Mouse (Mus musculus) B cell, adult 62 days (primary cell): ENCODE results near the gene Ankrd1. TPM values are rescaled to one million over a fixed set of nuclear protein-coding genes. Genes with fewer than 3 reads are reported as not detected.

Source experiments
- total RNA-seq: library from RNA; stranded (reverse); gene quantifications from 4 replicates; pipeline ENCODE4 v1.2.4, GENCODE M21; 2023

Ankrd1 gene
- total RNA-seq, result not detected in 4 replicates

GRCm38 (mm10) chr19:36119783-36120471, at the start of gene Ankrd1:
Gene Ankrd1 (minus strand): TSS chr19:36120099.

GRCm38 (mm10) chr19:36083262-36084225, 36.4 kb downstream of the Ankrd1 start, which contains the start of gene Rpp30:
Gene Rpp30 (plus strand): TSS chr19:36083716.

Other genes with a start within 250 kb of the Ankrd1 start
- gene Htr7, start 62.6 kb downstream of the Ankrd1 start, total RNA-seq, result 0.32 TPM in 1 of 4 replicates, not detected in the others
- 20.5 to 27.4 TPM (median 21.6 TPM) in 4 replicates for gene Rpp30, start 36.4 kb downstream of the Ankrd1 start, total RNA-seq
- 21.4 to 27.7 TPM (median 25.6 TPM) in 4 replicates for gene Pcgf5, start 228.2 kb upstream of the Ankrd1 start, total RNA-seq